Mouse (Mus musculus) thymus, postnatal 25 days (tissue): ENCODE measurements around the gene Ncam2.

ENCODE experiments used
- DNase-seq: peaks from one replicate; pipeline ENCODE4 v3.0.0; 2022

The Ncam2 gene

DNA sequence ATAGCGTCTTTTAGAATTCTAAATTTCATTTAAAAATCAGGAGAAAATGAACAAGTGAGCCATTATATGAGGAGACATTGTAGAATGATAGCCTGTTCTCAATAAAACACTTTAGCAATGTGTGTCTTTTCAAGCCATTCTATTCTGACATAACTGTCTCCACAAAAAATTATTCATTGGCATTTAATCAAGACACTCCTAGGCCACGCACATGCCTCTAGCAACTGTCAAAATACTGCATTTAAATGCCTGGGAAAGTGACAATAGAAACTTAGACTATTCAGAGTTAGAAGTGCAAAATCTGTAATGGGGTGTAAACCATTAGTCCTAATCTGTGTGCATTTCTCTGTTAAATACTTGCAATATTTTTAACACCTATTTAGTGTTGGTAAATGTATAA, 456.1 kb downstream of the Ncam2 start:
- no peak for DNase-seq

DNA sequence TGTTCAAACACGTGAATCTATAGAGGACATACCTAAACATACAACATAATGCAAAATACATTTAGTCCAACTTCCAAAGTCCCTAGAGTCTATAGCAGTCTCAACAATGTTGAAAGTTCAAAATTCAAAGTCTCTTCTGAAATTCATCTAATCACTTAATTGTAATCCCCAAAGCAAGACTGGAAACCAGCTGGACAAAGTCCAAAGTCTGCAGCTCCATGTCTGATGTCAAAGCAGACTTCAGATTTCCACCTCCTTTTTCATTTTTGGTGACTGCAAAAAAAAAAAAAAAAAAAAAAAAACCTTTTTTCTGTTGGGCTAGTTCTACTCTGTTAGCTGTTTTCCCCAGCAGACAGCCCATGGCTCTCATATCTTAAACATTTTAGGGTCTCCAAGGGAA, 473.4 kb downstream of the Ncam2 start:
- no peak for DNase-seq

DNA sequence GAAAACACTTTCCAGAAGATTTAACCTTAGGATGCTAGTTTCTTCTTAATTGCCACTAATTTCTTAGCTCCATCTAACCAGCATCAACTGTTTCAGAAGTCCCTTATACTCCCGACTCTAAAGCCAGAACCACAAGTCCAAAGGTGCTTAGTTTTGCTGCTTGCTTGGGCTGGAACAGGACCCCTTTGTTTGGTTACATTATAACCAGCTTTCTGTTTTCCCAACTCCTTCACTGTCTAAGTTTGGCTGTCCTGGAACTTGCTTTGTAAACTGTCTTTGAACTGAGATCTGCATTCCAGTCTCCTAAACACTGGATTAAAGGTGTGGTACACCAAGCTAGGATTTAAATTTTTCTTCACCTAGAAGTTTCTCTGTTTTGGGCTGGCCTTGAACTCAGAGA, 475.0 kb downstream of the Ncam2 start:
- DNase-seq = no peak
